Mouse (Mus musculus) erythroblast, embryonic 14.5 days (primary cell): ENCODE data around the gene Atp6v1e1. TPM values are rescaled to one million over a fixed set of nuclear protein-coding genes. Genes with fewer than 3 reads are reported as not detected.
"Not testable (repeated sequence)": the region's sequence is repeated elsewhere in the genome, so short reads cannot be mapped to it uniquely, and the experiment has no call there.

ENCODE experiments used
- H3K27me3 ChIP-seq: 2 replicates; pipeline ENCODE4 v1.6.1; 2012; ENCODE audit warnings: inconsistent platforms; ENCODE audit not compliant: control insufficient read depth
- H3K36me3 ChIP-seq: 2 replicates; pipeline ENCODE4 v1.6.1; 2012; ENCODE audit warnings: mild to moderate bottlenecking, inconsistent platforms; ENCODE audit not compliant: control insufficient read depth
- H3K4me1 ChIP-seq: 2 replicates; pipeline ENCODE4 v1.6.1; 2012; ENCODE audit warnings: inconsistent platforms; ENCODE audit not compliant: control insufficient read depth
- H3K4me3 ChIP-seq: replicated peaks from 2 replicates; pipeline ENCODE3; 2012; ENCODE audit warnings: moderate library complexity, mild to moderate bottlenecking, inconsistent platforms
- H3K9me3 ChIP-seq: 2 replicates; pipeline ENCODE4 v1.6.1; 2012; ENCODE audit warnings: low read length, inconsistent platforms, mixed read lengths; ENCODE audit not compliant: control insufficient read depth
- GATA1 ChIP-seq: IDR thresholded peaks from 2 replicates; pipeline ENCODE4 v1.6.1; 2012; ENCODE audit warnings: low read length, inconsistent platforms, mixed read lengths
- TAL1 ChIP-seq: IDR thresholded peaks from 3 replicates; pipeline ENCODE4 v1.6.1; 2012; ENCODE audit warnings: low read length, inconsistent platforms, mixed read lengths
- polyA plus RNA-seq: library from polyadenylated mRNA; stranded (reverse); fragments of >175 nt; gene quantifications from 2 replicates; pipeline ENCODE4 v1.2.3, GENCODE M21; 2012

The Atp6v1e1 gene
- polyA plus RNA-seq, 1 experiment, result 19.0 TPM

- Histone ChIP-seq H3K27me3 (no peaks in the 10 kb centered on the region), H3K9me3 (no peaks in the 10 kb centered on the region), H3K36me3 (peaks cover 32% of the 10 kb centered on the region), H3K4me3 (peak overlapping the region; percentile 100), H3K4me1 (peaks cover 62% of the 10 kb centered on the region)
- TF ChIP-seq GATA1, result no peak
- TF ChIP-seq TAL1, result no peak
These were observed 483 bp upstream of the Atp6v1e1 start for GRCm38 (mm10) chr6:120822937-120823614.

- Histone ChIP-seq H3K36me3 (peaks cover 42% of the 10 kb centered on the region), H3K27me3 (no peaks in the 10 kb centered on the region), H3K9me3 (no peaks in the 10 kb centered on the region), H3K4me3 (peak overlapping the region; percentile 100), H3K4me1 (peaks cover 59% of the 10 kb centered on the region)
- TF ChIP-seq GATA1 (no peak), TAL1 (no peak)
These were observed 878 bp downstream of the Atp6v1e1 start for GRCm38 (mm10) chr6:120821715-120822114.

- TF ChIP-seq TAL1 (peak; percentile 34; the same call in 2 of the 3 replicates), GATA1 (no peak)
- H3K4me3 ChIP-seq, result peak overlapping the region; percentile 100
These were observed 1.7 kb downstream of the Atp6v1e1 start for GRCm38 (mm10) chr6:120820941-120821340.

DNA sequence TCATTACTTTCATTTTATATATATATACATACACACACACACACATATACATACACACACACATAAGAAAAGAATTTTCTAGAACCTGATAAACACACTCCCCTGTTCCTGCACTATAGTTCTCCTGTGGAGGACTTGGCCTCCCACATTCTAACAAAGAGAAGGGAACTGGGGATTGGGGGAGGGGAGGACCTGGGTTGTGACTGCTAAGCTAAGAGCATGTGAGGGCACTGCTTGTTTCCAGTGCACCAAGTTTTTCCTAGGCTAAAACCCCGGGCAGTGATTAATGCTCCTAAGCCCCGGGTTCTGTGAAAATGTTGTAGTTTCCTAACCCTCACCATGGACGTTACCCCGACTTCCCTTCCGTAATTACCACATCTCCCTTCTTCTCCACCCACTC, 2.4 kb downstream of the Atp6v1e1 start:
- no peaks in the 10 kb centered on the region for H3K9me3 ChIP-seq
- no peaks in the 10 kb centered on the region for H3K27me3 ChIP-seq
- peaks cover 53% of the 10 kb centered on the region for H3K4me1 ChIP-seq
- H3K36me3 ChIP-seq, result peaks cover 42% of the 10 kb centered on the region
- TF ChIP-seq GATA1 (no peak), TAL1 (no peak)
- H3K4me3 ChIP-seq, result peak overlapping the region; percentile 100

More at GRCm38 (mm10) chr6:120820941-120821340, 1.7 kb downstream of the Atp6v1e1 start:
- Histone ChIP-seq H3K4me1 (peaks cover 59% of the 10 kb centered on the region), H3K9me3 (no peaks in the 10 kb centered on the region), H3K36me3 (peaks cover 42% of the 10 kb centered on the region), H3K27me3 (no peaks in the 10 kb centered on the region)

DNA sequence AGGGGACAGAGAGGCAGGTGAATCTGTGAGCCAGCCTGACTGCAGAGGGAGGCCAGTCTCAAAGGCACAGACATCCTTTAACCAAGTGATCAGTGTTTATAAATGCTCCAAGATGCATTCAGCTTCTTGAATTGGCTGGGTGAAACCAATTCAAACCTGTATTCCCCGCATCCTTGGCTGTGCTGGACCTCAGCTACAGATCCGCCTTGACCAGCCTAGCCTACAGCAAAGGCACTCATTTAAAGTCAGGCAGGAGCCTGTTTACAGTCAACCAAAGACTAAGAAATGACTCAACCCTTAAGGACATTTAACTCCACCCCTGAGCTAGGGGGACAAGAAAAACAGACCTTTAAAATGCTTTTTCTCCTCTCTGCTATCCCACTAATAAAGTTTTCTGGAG, 3.3 kb downstream of the Atp6v1e1 start:
- no peak for TF ChIP-seq TAL1
- no peak for TF ChIP-seq GATA1
- Histone ChIP-seq H3K9me3 (no peaks in the 10 kb centered on the region), H3K36me3 (peaks cover 42% of the 10 kb centered on the region), H3K4me3 (peak overlapping the region; percentile 11), H3K4me1 (peaks cover 49% of the 10 kb centered on the region), H3K27me3 (no peaks in the 10 kb centered on the region)

DNA sequence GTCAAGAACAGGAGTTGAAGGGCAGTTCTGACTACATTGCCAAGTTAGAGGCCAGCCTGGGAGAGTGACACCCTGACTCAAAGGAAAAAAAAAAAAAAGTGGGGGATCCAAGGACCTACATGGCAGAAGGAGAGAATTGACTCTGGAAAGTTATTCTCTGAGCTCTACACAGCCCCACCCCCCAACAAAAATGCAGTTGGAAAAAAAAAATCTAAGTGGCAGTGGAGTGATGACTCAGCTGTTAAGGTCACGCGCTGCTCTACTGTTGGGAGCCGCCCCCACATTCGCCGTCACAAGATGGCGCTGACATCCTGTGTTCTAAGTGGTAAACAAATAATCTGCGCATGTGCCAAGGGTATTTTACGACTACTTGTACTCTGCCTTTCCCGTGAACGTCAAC, 10.6 kb downstream of the Atp6v1e1 start:
- H3K4me3 ChIP-seq, H3K9me3 ChIP-seq, H3K27me3 ChIP-seq: not testable (repeated sequence)
- Histone ChIP-seq H3K36me3 (peaks cover 52% of the 10 kb centered on the region), H3K4me1 (peaks cover 16% of the 10 kb centered on the region)

DNA sequence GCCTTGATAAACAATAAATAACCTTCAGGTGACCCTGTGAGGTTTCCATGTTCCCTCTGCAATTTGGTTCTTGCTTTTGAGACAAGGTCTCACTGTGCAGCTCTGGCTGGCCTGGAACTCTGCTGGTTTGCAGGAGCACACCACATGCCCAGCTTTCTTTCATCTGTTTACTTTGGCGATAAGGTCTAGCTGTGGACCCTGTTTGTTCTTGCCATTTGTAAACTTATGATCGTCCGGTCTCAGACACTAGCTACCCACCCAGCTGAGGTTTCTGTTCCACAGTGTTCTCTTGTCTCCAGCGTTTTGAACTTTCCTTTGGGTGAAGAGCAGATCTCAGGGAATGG, 14.9 kb downstream of the Atp6v1e1 start:
- Histone ChIP-seq H3K27me3 (no peaks in the 10 kb centered on the region), H3K36me3 (peaks cover 94% of the 10 kb centered on the region), H3K4me1 (peaks cover 19% of the 10 kb centered on the region), H3K9me3 (no peaks in the 10 kb centered on the region), H3K4me3 (no peak overlapping the region)
- TF ChIP-seq TAL1 (no peak), GATA1 (no peak)

- Histone ChIP-seq H3K36me3 (peaks cover 99% of the 10 kb centered on the region), H3K4me3 (no peak overlapping the region), H3K9me3 (no peaks in the 10 kb centered on the region), H3K4me1 (peaks cover 19% of the 10 kb centered on the region), H3K27me3 (no peaks in the 10 kb centered on the region)
- TF ChIP-seq TAL1, result no peak
- no peak for TF ChIP-seq GATA1
These were observed 15.4 kb downstream of the Atp6v1e1 start for GRCm38 (mm10) chr6:120806999-120807737.

GRCm38 (mm10) chr6:120799581-120800041, 23.0 kb downstream of the Atp6v1e1 start:
- H3K9me3 ChIP-seq, result peaks cover 2% of the 10 kb centered on the region; the same call in 1 of the 2 replicates
- no peak overlapping the region for H3K4me3 ChIP-seq
- peaks cover 100% of the 10 kb centered on the region for H3K36me3 ChIP-seq
- TF ChIP-seq GATA1, result no peak
- no peak for TF ChIP-seq TAL1
- peaks cover 4% of the 10 kb centered on the region; the same call in 1 of the 2 replicates for H3K4me1 ChIP-seq
- H3K27me3 ChIP-seq, result no peaks in the 10 kb centered on the region

GRCm38 (mm10) chr6:120798905-120799304, 23.7 kb downstream of the Atp6v1e1 start:
- Histone ChIP-seq H3K4me1 (peaks cover 4% of the 10 kb centered on the region; the same call in 1 of the 2 replicates), H3K36me3 (peaks cover 100% of the 10 kb centered on the region)
- TF ChIP-seq GATA1 (no peak), TAL1 (no peak)

More at GRCm38 (mm10) chr6:120798905-120799304, 23.7 kb downstream of the Atp6v1e1 start:
- H3K27me3 ChIP-seq, result no peaks in the 10 kb centered on the region
- peaks cover 2% of the 10 kb centered on the region; the same call in 1 of the 2 replicates for H3K9me3 ChIP-seq
- H3K4me3 ChIP-seq, result no peak overlapping the region
